Mouse (Mus musculus) ES-Bruce4 (cell line): ENCODE data around the gene Obsl1.

Experiments used
- CTCF ChIP-seq: IDR thresholded peaks from one replicate; pipeline ENCODE4 v1.8.1; 2011; ENCODE audit warnings: low read depth, low read length
- EP300 ChIP-seq: IDR thresholded peaks from 2 replicates; pipeline ENCODE4 v1.6.1; 2011; ENCODE audit warnings: low read depth, low read length; ENCODE audit not compliant: insufficient read depth
- POLR2A ChIP-seq: IDR thresholded peaks from one replicate; pipeline ENCODE4 v1.8.1; 2011; ENCODE audit warnings: low read length; ENCODE audit not compliant: insufficient read depth

DNA sequence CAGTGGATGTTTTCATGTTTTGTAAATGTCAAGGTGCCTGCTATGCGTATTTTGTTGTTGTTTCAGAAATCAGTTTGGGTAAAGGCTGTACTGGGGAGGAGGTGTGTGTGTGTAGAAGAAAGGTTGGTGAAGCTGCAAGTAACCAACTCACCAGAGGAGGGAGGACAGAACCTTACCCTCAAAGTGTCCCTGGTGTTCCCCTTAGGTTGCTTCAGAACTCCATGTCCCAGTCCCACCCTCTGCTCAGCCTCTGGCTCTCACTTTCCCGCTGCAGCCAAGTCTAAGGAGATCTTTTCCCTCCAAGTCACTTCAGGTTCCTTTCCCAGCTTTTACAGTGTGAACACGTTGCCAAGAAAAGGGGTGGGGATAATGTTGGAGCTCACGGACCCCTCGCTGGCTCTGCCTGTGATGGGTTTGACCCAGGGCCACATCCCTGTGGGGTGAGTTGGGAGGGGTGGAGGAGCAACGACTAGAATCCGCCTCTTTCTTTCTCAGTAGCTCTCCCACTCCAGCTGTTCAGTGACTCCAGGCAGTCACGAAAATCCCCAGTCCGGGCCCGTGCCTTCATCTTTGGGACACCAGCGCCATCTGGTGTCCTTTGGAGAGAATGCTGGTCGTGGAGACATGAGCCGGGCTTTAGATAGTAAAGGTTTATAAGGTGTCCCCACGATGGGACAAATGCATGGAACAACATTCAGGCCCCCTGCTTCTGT is 38.9 kb downstream of the Obsl1 start:
- TF ChIP-seq CTCF (peak; percentile 81), POLR2A (no peak), EP300 (peak; percentile 61; the same call in 1 of the 2 replicates)
